Mouse (Mus musculus) ES-E14 (cell line): ENCODE data around the gene Snapc1.

Experiments
- CHD2 ChIP-seq: IDR thresholded peaks from 2 replicates; pipeline ENCODE4 v1.6.1; 2014; ENCODE audit warnings: mild to moderate bottlenecking, low read depth, low read length, inconsistent platforms
- MAFK ChIP-seq: IDR thresholded peaks from 2 replicates; pipeline ENCODE4 v1.6.1; 2014; ENCODE audit warnings: mild to moderate bottlenecking, low read depth, low read length, inconsistent platforms; ENCODE audit not compliant: insufficient read depth

GRCm38 (mm10) chr12:73937353-73937752, 26.9 kb upstream of the Snapc1 start, which contains the start of gene Gm49321:
- TF ChIP-seq CHD2 = no peak
- TF ChIP-seq MAFK = no peak
